Mouse (Mus musculus) retina, postnatal 7 days (tissue): ENCODE data around the gene Cbx8.

ENCODE experiments used
- DNase-seq: peaks from one replicate; pipeline ENCODE4 v3.0.0-alpha.2; 2012; ENCODE audit warnings: low read depth, low spot score

Cbx8 gene

GRCm38 (mm10) chr11:118992781-118993180 is 48.0 kb downstream of the Cbx8 start:
- no peak for DNase-seq

- no peak for DNase-seq
These were observed 52.8 kb downstream of the Cbx8 start, which contains the start of gene Enpp7 for GRCm38 (mm10) chr11:118987999-118988398. Gene Enpp7 (plus strand): TSS chr11:118988188.
